Mouse (Mus musculus) CD4-positive, CD25-positive, alpha-beta regulatory T cell, adult 9 weeks (primary cell): ENCODE results near the gene Tspo2. TPM values are rescaled to one million over a fixed set of nuclear protein-coding genes. Genes with fewer than 3 reads are reported as not detected.

Experiments used
- polyA plus RNA-seq: library from polyadenylated mRNA; unstranded; fragments of 100-300 nt; shearing (Covaris generic); gene quantifications from one replicate; pipeline ENCODE4 v1.2.1, GENCODE M21; 2017

The Tspo2 gene
- not detected for polyA plus RNA-seq

GRCm38 (mm10) chr17:48451353-48451675 is at the start of gene Tspo2:
Tspo2 (minus strand) TSS chr17:48451522.

GRCm38 (mm10) chr17:48454688-48455087 is 3.4 kb upstream of the Tspo2 start, which contains the start of gene Unc5cl:
Unc5cl (plus strand) TSS chr17:48454901.

GRCm38 (mm10) chr17:48432158-48432980 is 19.0 kb downstream of the Tspo2 start, which contains the start of gene Apobec2:
Apobec2 (minus strand) TSS chr17:48432930.

GRCm38 (mm10) chr17:48409380-48410298 is 41.7 kb downstream of the Tspo2 start, which contains the start of the genes Nfya and Oard1:
Nfya (minus strand) TSS chr17:48409906.
Oard1 (plus strand) TSS chr17:48410014.

Other genes with a start within 250 kb of the Tspo2 start
- gene Trem1, start 218.8 kb downstream of the Tspo2 start, polyA plus RNA-seq: not detected
- gene Trem3, start 203.7 kb downstream of the Tspo2 start, polyA plus RNA-seq: not detected
- gene Treml4, start 187.2 kb downstream of the Tspo2 start, polyA plus RNA-seq: 1.6 TPM
- 28.8 TPM for gene Treml2, start 152.0 kb downstream of the Tspo2 start, polyA plus RNA-seq
- 6.3 TPM for gene B430306N03Rik, start 135.4 kb downstream of the Tspo2 start, polyA plus RNA-seq
- gene Trem2, start 105.1 kb downstream of the Tspo2 start, polyA plus RNA-seq: not detected
- not detected for gene Treml1, start 91.6 kb downstream of the Tspo2 start, polyA plus RNA-seq
- gene Nfya, start 41.6 kb downstream of the Tspo2 start, polyA plus RNA-seq: 6.2 TPM
- gene Oard1, start 41.5 kb downstream of the Tspo2 start, polyA plus RNA-seq: 100 TPM
- 8.5 TPM for gene Apobec2, start 18.6 kb downstream of the Tspo2 start, polyA plus RNA-seq
- 38.9 TPM for gene Unc5cl, start 3.4 kb upstream of the Tspo2 start, polyA plus RNA-seq